26 mouse cellular contexts compared by ENCODE assay signal in genomic region chr9:21904031-21904430, GRCm38 (mm10). TPM values are rescaled to one million over a fixed set of nuclear protein-coding genes. Genes with fewer than 3 reads are reported as not detected.
DNase-seq lines count a peak whose midpoint lies in the region; TF ChIP-seq lines count a peak whose summit lies in the region.
"Had no signal": no experiment of that assay in that cellular context is flagged by ENCODE, and none has a peak within 500 bp of the region (broad histone marks: within the 10 kb centered on the region; RNA-seq: fewer than 3 reads in every experiment).

No protein-coding gene starts in this region.

- no peak for TF ChIP-seq EP300 in MEL (IDR thresholded peaks at IDR 0.05; ENCODE audit: low read depth in 1 of 2, low read length in 2 of 2)

- no peak for TF ChIP-seq POLR2A in MEL (IDR thresholded peaks at IDR 0.05; ENCODE audit: control insufficient read depth in 1 of 2, insufficient read depth in 1 of 2, low read depth in 1 of 2, low read length in 2 of 2, poor library complexity in 1 of 2)

- H3K9ac ChIP-seq in MEL (ENCODE audit: control insufficient read depth, low read depth, low read length, poor library complexity, severe bottlenecking), result no peak overlapping the region

- H3K27me3 ChIP-seq in MEL (ENCODE audit: control insufficient read depth in 1 of 2, insufficient read depth in 2 of 2, low read length in 2 of 2), result 0 out of 4 replicates have a peak, but pooled peaks cover 0 to 1% of the 10 kb centered on the region in 2 experiments
- H3K27me3 ChIP-seq: Patski had no signal

- no peak for TF ChIP-seq RAD21 in MEL (IDR thresholded peaks at IDR 0.05; ENCODE audit: low read depth, low read length)

- H3K4me1 ChIP-seq in MEL (ENCODE audit: control insufficient read depth in 1 of 2, insufficient read depth in 2 of 2, low read length in 2 of 2), result peaks cover 0 to 15% of the 10 kb centered on the region in 2 experiments; a peak in 2 of 4 replicates

- no peak overlapping the region for H3K27ac ChIP-seq in MEL (ENCODE audit: control insufficient read depth, low read depth, low read length)

- H3K36me3 ChIP-seq in MEL (ENCODE audit: control insufficient read depth in 1 of 2, insufficient read depth in 2 of 2, low read length in 2 of 2), result peaks cover 0 to 9% of the 10 kb centered on the region in 2 experiments; a peak in 2 of 4 replicates
- H3K36me3 ChIP-seq: G1E had no signal

- no peaks in the 10 kb centered on the region; the same call in 1 of the 2 replicates for H3K79me2 ChIP-seq in MEL (ENCODE audit: control insufficient read depth, insufficient read depth, low read length, poor library complexity)

- no peaks in the 10 kb centered on the region for H3K9me3 ChIP-seq in MEL (replicated peaks; ENCODE audit: insufficient read depth, low read length)
- H3K9me3 ChIP-seq: G1E had no signal

- peak; percentile 46 for DNase-seq in 3T3-L1 (ENCODE audit: low read depth, low spot score)
- DNase-seq in MEL (ENCODE audit: low read depth, low spot score), result no peak
- peak; percentile 69 for DNase-seq in NIH3T3 (ENCODE audit: low read depth)
- peak; percentile 80 for DNase-seq in adipocyte (ENCODE audit: low spot score)
- DNase-seq in kidney, adult 8-10 months, result no peak
- DNase-seq in thymus, postnatal 36 days, result no peak
- DNase-seq in heart, postnatal 4 days, result no peak
- DNase-seq in MN1 (ENCODE audit: low spot score), result no peak
- DNase-seq: adrenal gland, adult 2 months; adrenal gland, adult 8-10 months; adrenal gland, postnatal 10 days; adrenal gland, postnatal 14 days; adrenal gland, postnatal 25 days; adrenal gland, postnatal 36 days; B cell, adult 2 months; cerebellum, adult 11 months; cerebellum, adult 11-12 months; cerebellum, adult 18-20 months; cerebellum, adult 2 months; cerebellum, adult 8-10 months; cerebellum, adult 9-10 months; cerebellum, adult 9-11 months had no signal

- no peak for TF ChIP-seq CTCF in MEL (IDR thresholded peaks at IDR 0.05 in 2 of 3, conservative IDR thresholded peaks at IDR 0.05 in 1 of 3; ENCODE audit: control insufficient read depth in 1 of 3, insufficient read depth in 1 of 3, low read depth in 2 of 3, low read length in 3 of 3, poor library complexity in 1 of 3, severe bottlenecking in 1 of 3)

- H3K4me3 ChIP-seq in MEL (ENCODE audit: control insufficient read depth in 1 of 2, insufficient read depth in 1 of 2, low read depth in 2 of 2, low read length in 2 of 2), result no peak overlapping the region

TF ChIP-seq in MEL, 35 proteins besides CTCF, POLR2A, EP300 and RAD21:
- no peak for TF ChIP-seq UBTF (IDR thresholded peaks at IDR 0.05; ENCODE audit: borderline replicate concordance, insufficient read depth, low read depth, low read length)
- no peak for TF ChIP-seq GABPA (IDR thresholded peaks at IDR 0.05; ENCODE audit: low read depth, low read length)
- TF ChIP-seq NRF1 (IDR thresholded peaks at IDR 0.05; ENCODE audit: insufficient read depth, low read depth, low read length, poor library complexity, severe bottlenecking), result no peak
- TF ChIP-seq SIN3A (IDR thresholded peaks at IDR 0.05; ENCODE audit: low read length), result 0 out of 2 replicates have a peak, but pooled peaks have one; percentile 20

RNA-seq across cellular contexts. Expression of gene Rab3d, which starts 14.0 kb away (rescaled TPM):
- 19.0 and 22.9 TPM in 2 replicates for total RNA-seq in MEL (2012; rRNA removed)
- 10 to 100 TPM in 1 of 2 experiments, not detected in 1; 44.2 TPM for polyA plus RNA-seq in MEL (2012; ENCODE audit: insufficient read depth in 1 of 2, insufficient read length in 2 of 2, low read depth in 1 of 2, low replicate concordance in 2 of 2, missing spikeins in 1 of 2)
- 10 to 100 TPM in 1 of 2 experiments, 1 to 10 TPM in 1; 8.9 to 10.3 TPM for total RNA-seq in heart, postnatal 4 days (2021)

RNA-seq across cellular contexts. Expression of gene Ccdc159, which starts 23.2 kb away (rescaled TPM):
- 1.0 and 1.4 TPM in 2 replicates for total RNA-seq in MEL (2012; rRNA removed)
- 1 to 10 TPM in 1 of 2 experiments, not detected in 1; 6.4 TPM for polyA plus RNA-seq in MEL (2012; ENCODE audit: insufficient read depth in 1 of 2, insufficient read length in 2 of 2, low read depth in 1 of 2, low replicate concordance in 2 of 2, missing spikeins in 1 of 2)
- total RNA-seq in heart, postnatal 4 days (2021), result 1 to 10 TPM in 1 of 2 experiments, under 1 TPM in 1; 0.83 to 1.2 TPM
- total RNA-seq: CH12.LX had no signal
- polyA plus RNA-seq: activated CD4-positive, CD25-positive, alpha-beta regulatory T cell, adult 4 months had no signal

RNA-seq across cellular contexts. Expression of gene Tmem205, which starts 23.3 kb away (rescaled TPM):
- total RNA-seq in MEL (2012; rRNA removed), result 118 and 128 TPM in 2 replicates
- polyA plus RNA-seq in MEL (2012; ENCODE audit: insufficient read depth in 1 of 2, insufficient read length in 2 of 2, low read depth in 1 of 2, low replicate concordance in 2 of 2, missing spikeins in 1 of 2), result 100 to 1,000 TPM in 1 of 2 experiments, not detected in 1; 114 TPM
- 10 to 100 TPM; 20.1 to 21.3 TPM for total RNA-seq in heart, postnatal 4 days (2021)

RNA-seq across cellular contexts. Expression of gene Plppr2, which starts 32.8 kb away (rescaled TPM):
- total RNA-seq in MEL (2012; rRNA removed), result 1.3 and 1.4 TPM in 2 replicates
- polyA plus RNA-seq in MEL (2012; ENCODE audit: insufficient read depth in 1 of 2, insufficient read length in 2 of 2, low read depth in 1 of 2, low replicate concordance in 2 of 2, missing spikeins in 1 of 2), result 10 to 100 TPM in 1 of 2 experiments, not detected in 1; 13.9 TPM
- 1 to 10 TPM; 3.0 to 3.1 TPM for total RNA-seq in heart, postnatal 4 days (2021)
- total RNA-seq: CH12.LX had no signal

RNA-seq across cellular contexts. Expression of gene Swsap1, which starts 51.5 kb away (rescaled TPM):
- total RNA-seq in MEL (2012; rRNA removed), result 12.7 and 17.2 TPM in 2 replicates
- polyA plus RNA-seq in MEL (2012; ENCODE audit: insufficient read depth in 1 of 2, insufficient read length in 2 of 2, low read depth in 1 of 2, low replicate concordance in 2 of 2, missing spikeins in 1 of 2), result 10 to 100 TPM in 1 of 2 experiments, not detected in 1; 19.3 TPM
- 1 to 10 TPM; 8.8 to 9.0 TPM for total RNA-seq in heart, postnatal 4 days (2021)

Comparison
In these comparisons a context has a peak if more than half of its experiments do, and no peak if none do; other contexts are left out.
1. DNase-seq: peak in 3T3-L1 (single experiment), NIH3T3 (single experiment) and adipocyte (single experiment); none in MEL (single experiment), kidney, adult 8-10 months (0 of 2), thymus, postnatal 36 days (0 of 2), heart, postnatal 4 days (single experiment) and MN1 (single experiment).